Mouse (Mus musculus) sigmoid colon, adult 10 weeks (tissue): ENCODE results near the gene Nadsyn1. TPM values are rescaled to one million over a fixed set of nuclear protein-coding genes. Genes with fewer than 3 reads are reported as not detected.

Source experiments
- polyA plus RNA-seq: library from polyadenylated mRNA; stranded (reverse); fragments of 350-450 nt; fragmentation: Illumina TruSeq; extraction: RNeasy Lipid Tissue Mini Kit (QIAGEN cat#74804); gene quantifications from one replicate; pipeline ENCODE4 v1.2.3, GENCODE M21; 2014; ENCODE audit warnings: low read depth, low replicate concordance

The Nadsyn1 gene
- 33.7 TPM for polyA plus RNA-seq

GRCm38 (mm10) chr7:143822375-143823265 lies at the start of gene Nadsyn1, which contains the start of gene Dhcr7:
TSS of gene Nadsyn1 (minus strand) at chr7:143822849.
TSS of gene Dhcr7 (plus strand) at chr7:143823145.

GRCm38 (mm10) chr7:143866538-143866937 lies 43.9 kb upstream of the Nadsyn1 start, which contains the start of gene Gm498:
TSS of gene Gm498 (plus strand) at chr7:143866838.

DNA sequence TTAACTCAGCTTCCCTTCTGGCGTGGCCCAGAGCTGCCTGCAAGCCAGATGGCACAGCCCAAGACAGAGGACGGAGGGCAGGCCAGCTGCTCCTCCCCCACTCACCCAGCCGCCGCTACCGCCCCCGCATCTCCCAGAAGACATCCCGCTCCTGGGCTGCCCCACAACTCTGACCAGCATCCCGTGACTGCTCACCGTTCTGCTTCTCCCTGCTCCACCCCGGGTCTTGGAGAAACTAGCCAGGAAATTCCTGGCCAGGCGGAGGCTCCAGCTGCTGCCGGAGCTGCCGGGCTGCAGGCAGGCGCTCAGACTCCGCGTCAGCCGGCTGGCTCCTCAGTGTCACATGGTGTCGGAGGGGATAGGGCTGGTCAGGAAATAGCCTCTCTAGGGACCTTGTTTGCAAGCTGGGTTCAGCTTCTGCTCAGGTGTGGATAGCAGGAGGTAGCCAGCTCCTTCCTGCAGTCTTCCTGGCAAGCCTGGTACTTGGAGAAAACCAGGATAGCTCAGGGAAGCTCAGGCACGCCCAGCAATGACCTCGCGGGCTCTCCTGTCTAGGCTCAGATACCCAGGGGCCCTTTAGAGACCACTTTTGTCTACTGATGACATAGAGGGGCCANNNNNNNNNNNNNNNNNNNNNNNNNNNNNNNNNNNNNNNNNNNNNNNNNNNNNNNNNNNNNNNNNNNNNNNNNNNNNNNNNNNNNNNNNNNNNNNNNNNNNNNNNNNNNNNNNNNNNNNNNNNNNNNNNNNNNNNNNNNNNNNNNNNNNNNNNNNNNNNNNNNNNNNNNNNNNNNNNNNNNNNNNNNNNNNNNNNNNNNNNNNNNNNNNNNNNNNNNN lies 38.4 kb downstream of the Nadsyn1 start, which contains the start of gene Mrgpre:
Gene Mrgpre, minus strand, starts transcription at position 505 of the 834 bp plus-strand sequence.

DNA sequence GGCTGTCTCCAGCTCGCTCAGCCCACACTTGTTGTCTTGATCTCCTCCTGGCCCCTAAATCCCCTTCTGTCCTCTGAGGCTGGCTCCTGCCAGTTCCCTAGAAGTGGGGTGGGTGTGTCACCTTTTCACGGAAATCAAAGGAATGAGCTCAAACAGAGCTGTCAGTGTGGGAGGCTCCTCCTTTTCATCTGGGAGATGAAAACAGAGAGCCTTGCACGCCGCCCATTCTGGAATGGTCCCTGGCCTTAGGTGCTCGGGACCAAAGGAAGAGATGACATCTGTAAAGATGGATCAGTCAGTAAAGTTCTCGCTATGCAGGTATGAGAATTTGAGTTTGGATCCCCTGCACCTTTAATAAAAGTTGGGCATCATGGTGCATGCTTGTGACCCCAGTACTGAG lies 55.8 kb downstream of the Nadsyn1 start, which contains the start of gene Mrgprg:
Gene Mrgprg, minus strand, starts transcription at position 101 of the 400 bp plus-strand sequence.

GRCm38 (mm10) chr7:143756125-143757026 lies 66.3 kb downstream of the Nadsyn1 start, which contains the start of gene Osbpl5:
TSS of gene Osbpl5 (minus strand) at chr7:143756985.

Other genes with a start within 250 kb of the Nadsyn1 start
- gene Cars, start 222.8 kb downstream of the Nadsyn1 start, polyA plus RNA-seq: 21.7 TPM
- gene Tnfrsf26, start 194.1 kb downstream of the Nadsyn1 start, polyA plus RNA-seq: 1.3 TPM
- 2.6 TPM for gene Tnfrsf22, start 173.2 kb downstream of the Nadsyn1 start, polyA plus RNA-seq
- gene Tnfrsf23, start 137.0 kb downstream of the Nadsyn1 start, polyA plus RNA-seq: 5.8 TPM
- 3.0 TPM for gene Osbpl5, start 65.9 kb downstream of the Nadsyn1 start, polyA plus RNA-seq
- gene Mrgprg, start 55.9 kb downstream of the Nadsyn1 start, polyA plus RNA-seq: not detected
- gene Mrgpre, start 38.3 kb downstream of the Nadsyn1 start, polyA plus RNA-seq: 0.44 TPM
- gene Dhcr7, start 296 bp upstream of the Nadsyn1 start, polyA plus RNA-seq: 19.1 TPM
- gene Gm498, start 44.0 kb upstream of the Nadsyn1 start, polyA plus RNA-seq: not detected
- gene Shank2, start 179.1 kb upstream of the Nadsyn1 start, polyA plus RNA-seq: 4.3 TPM